Mouse (Mus musculus) heart, embryonic 12.5 days (tissue): ENCODE results near the gene Lamb3. TPM values are rescaled to one million over a fixed set of nuclear protein-coding genes. Genes with fewer than 3 reads are reported as not detected.
A peak's percentile ranks its signal among the peaks of the same experiment; 100 is the strongest.

Source experiments
- ATAC-seq: fragments of 200-750 bp; cut with Nextera tagmentation; 2 replicates; pipeline ENCODE4 v1.8.0; 2017; ENCODE audit warnings: moderate TSS enrichment, moderate library complexity; ENCODE audit not compliant: insufficient number of reproducible peaks, low FRiP score
- H3K27ac ChIP-seq: fragments of 300-500 bp; sonication (generic); 2 replicates; pipeline ENCODE4 v1.5.1; 2016; ENCODE audit warnings: mild to moderate bottlenecking, moderate library complexity; ENCODE audit not compliant: poor library complexity, severe bottlenecking
- H3K27me3 ChIP-seq: fragments of 300-500 bp; sonication (generic); replicated peaks from 2 replicates; pipeline ENCODE4 v1.6.1; 2016; ENCODE audit warnings: mild to moderate bottlenecking, moderate library complexity
- H3K36me3 ChIP-seq: fragments of 300-500 bp; sonication (generic); 2 replicates; pipeline ENCODE4 v1.6.1; 2016; ENCODE audit warnings: mild to moderate bottlenecking, moderate library complexity
- H3K4me1 ChIP-seq: fragments of 300-500 bp; sonication (generic); replicated peaks from 2 replicates; pipeline ENCODE4 v1.6.1; 2016; ENCODE audit warnings: mild to moderate bottlenecking
- H3K4me2 ChIP-seq: fragments of 300-500 bp; sonication (generic); 2 replicates; pipeline ENCODE4 v1.6.1; 2016; ENCODE audit warnings: mild to moderate bottlenecking, moderate library complexity
- H3K4me3 ChIP-seq: fragments of 300-500 bp; sonication (generic); 2 replicates; pipeline ENCODE4 v1.5.1; 2016; ENCODE audit warnings: mild to moderate bottlenecking
- H3K9ac ChIP-seq: fragments of 300-500 bp; sonication (generic); 2 replicates; pipeline ENCODE4 v1.6.1; 2016; ENCODE audit warnings: mild to moderate bottlenecking, moderate library complexity
- H3K9me3 ChIP-seq: fragments of 300-500 bp; sonication (generic); replicated peaks from 2 replicates; pipeline ENCODE4 v1.6.1; 2016; ENCODE audit warnings: mild to moderate bottlenecking, moderate library complexity
- WGBS: fragments of 180-500 bp; shearing (Covaris S2); methylation state at CpG from one replicate; pipeline ENCODE4 v1.1.7; 2016; 5-methylcytosine and 5-hydroxymethylcytosine counted together
- polyA plus RNA-seq: library from polyadenylated mRNA; unstranded; fragments of >200 nt; fragmentation: Nextera tagmentation; extraction: Ambion mirVana; gene quantifications from 2 replicates; pipeline ENCODE4 v1.2.1, GENCODE M21; 2016

The Lamb3 gene
- polyA plus RNA-seq, 1 experiment from 2014 or later: 2.3 TPM

DNA sequence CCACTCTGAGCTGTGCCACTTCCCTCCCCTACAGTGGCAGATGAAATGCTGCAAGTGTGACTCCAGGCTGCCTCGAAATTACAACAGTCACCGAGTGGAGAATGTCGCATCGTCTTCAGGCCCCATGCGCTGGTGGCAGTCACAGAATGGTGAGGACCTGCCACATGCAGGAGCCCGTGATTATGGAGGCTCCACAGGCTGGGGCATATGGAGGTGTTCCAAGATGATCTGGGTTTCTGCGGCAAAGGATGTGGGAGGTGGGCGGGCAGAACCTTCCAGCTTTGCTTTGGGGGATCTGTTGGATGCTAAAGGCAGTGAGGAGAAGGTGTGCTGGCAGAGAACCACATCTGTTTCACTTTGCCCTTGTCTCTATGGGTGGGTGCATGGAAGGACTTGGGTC is 112.9 kb downstream of the Lamb3 start:
- 83% methylated on average over 8 of the region's 8 CpGs for WGBS
- H3K4me2 ChIP-seq: no peak overlapping the region

DNA sequence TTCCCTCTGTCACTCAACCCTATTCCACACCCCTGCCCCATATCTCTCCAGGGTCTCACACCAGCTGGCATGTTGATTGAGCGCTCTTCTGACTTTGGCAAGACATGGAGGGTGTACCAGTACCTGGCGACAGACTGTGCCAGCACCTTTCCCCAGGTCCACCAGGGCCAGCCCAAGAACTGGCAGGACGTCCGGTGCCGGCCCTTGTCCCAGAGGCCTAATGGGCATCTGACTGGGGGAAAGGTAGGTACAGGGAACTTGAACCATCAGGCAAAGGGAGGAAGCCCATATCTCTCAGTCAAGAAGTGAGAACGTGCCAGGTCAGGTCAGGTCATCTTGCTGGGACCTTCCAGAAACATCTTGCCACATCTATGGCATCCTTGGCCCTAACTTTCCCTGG is 116.2 kb downstream of the Lamb3 start:
- Histone ChIP-seq H3K9me3 (no peaks in the 10 kb centered on the region), H3K4me3 (no peak overlapping the region), H3K4me1 (peaks cover 28% of the 10 kb centered on the region), H3K36me3 (no peaks in the 10 kb centered on the region), H3K9ac (no peak overlapping the region), H3K4me2 (no peak overlapping the region), H3K27me3 (no peaks in the 10 kb centered on the region), H3K27ac (no peak overlapping the region)
- 82% methylated on average over 6 of the region's 6 CpGs for WGBS
- ATAC-seq: no peak

More for the DNA sequence above, 112.9 kb downstream of the Lamb3 start:
- H3K36me3 ChIP-seq: no peaks in the 10 kb centered on the region
- H3K4me3 ChIP-seq: no peak overlapping the region
- H3K27ac ChIP-seq: no peak overlapping the region
- ATAC-seq: no peak
- H3K9ac ChIP-seq: no peak overlapping the region
- no peaks in the 10 kb centered on the region for H3K9me3 ChIP-seq
- no peaks in the 10 kb centered on the region for H3K27me3 ChIP-seq
- peaks cover 36% of the 10 kb centered on the region for H3K4me1 ChIP-seq

DNA sequence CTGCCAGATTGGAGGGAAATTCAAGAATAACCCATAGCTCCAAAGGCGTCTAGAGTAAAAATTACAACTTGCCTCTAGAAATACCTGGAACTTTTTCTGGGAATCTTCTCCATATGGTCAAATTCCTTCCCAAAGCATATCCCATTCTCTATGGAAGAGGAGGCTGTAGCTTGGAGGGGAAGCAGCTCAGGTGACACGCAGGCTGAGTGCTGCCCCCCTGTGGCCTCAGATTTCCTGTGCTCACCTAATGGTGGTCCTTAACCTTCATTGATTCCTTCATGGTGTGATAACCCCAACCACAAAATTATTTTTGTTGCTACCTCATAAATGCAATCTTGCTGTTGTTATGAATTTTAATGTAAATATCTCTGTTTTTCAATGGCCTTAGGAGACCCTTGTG is 116.7 kb downstream of the Lamb3 start:
- Histone ChIP-seq H3K9me3 (no peaks in the 10 kb centered on the region), H3K27ac (no peak overlapping the region), H3K36me3 (no peaks in the 10 kb centered on the region), H3K4me3 (no peak overlapping the region), H3K4me2 (no peak overlapping the region), H3K4me1 (peaks cover 28% of the 10 kb centered on the region), H3K27me3 (no peaks in the 10 kb centered on the region), H3K9ac (no peak overlapping the region)
- no peak for ATAC-seq
- WGBS: 49% methylated on average over 2 of the region's 2 CpGs

- no peaks in the 10 kb centered on the region for H3K27me3 ChIP-seq
- H3K36me3 ChIP-seq: no peaks in the 10 kb centered on the region
- no peak overlapping the region for H3K4me2 ChIP-seq
- 87% methylated on average over 6 of the region's 6 CpGs for WGBS
- H3K9ac ChIP-seq: no peak overlapping the region
- H3K4me3 ChIP-seq: no peak overlapping the region
- H3K9me3 ChIP-seq: no peaks in the 10 kb centered on the region
- no peak overlapping the region for H3K27ac ChIP-seq
- ATAC-seq: no peak
- H3K4me1 ChIP-seq: peaks cover 22% of the 10 kb centered on the region
Observed at GRCm38 (mm10) chr1:193325891-193326290, 118.4 kb downstream of the Lamb3 start.

- H3K4me2 ChIP-seq: no peak overlapping the region
- peaks cover 28% of the 10 kb centered on the region for H3K4me1 ChIP-seq
- no peak overlapping the region for H3K4me3 ChIP-seq
- H3K27me3 ChIP-seq: no peaks in the 10 kb centered on the region
- 60% methylated on average over 7 of the region's 7 CpGs for WGBS
- no peak overlapping the region for H3K27ac ChIP-seq
- H3K36me3 ChIP-seq: no peaks in the 10 kb centered on the region
- no peaks in the 10 kb centered on the region for H3K9me3 ChIP-seq
- ATAC-seq: no peak
- no peak overlapping the region for H3K9ac ChIP-seq
Observed at GRCm38 (mm10) chr1:193326456-193327145, 119.1 kb downstream of the Lamb3 start.

GRCm38 (mm10) chr1:193327216-193327615 is 119.7 kb downstream of the Lamb3 start:
- Histone ChIP-seq H3K9ac (no peak overlapping the region), H3K9me3 (no peaks in the 10 kb centered on the region), H3K4me3 (no peak overlapping the region), H3K36me3 (no peaks in the 10 kb centered on the region), H3K4me1 (peaks cover 34% of the 10 kb centered on the region), H3K27me3 (no peaks in the 10 kb centered on the region), H3K4me2 (no peak overlapping the region), H3K27ac (no peak overlapping the region)
- 73% methylated on average over 1 of the region's 1 CpGs for WGBS
- no peak for ATAC-seq

DNA sequence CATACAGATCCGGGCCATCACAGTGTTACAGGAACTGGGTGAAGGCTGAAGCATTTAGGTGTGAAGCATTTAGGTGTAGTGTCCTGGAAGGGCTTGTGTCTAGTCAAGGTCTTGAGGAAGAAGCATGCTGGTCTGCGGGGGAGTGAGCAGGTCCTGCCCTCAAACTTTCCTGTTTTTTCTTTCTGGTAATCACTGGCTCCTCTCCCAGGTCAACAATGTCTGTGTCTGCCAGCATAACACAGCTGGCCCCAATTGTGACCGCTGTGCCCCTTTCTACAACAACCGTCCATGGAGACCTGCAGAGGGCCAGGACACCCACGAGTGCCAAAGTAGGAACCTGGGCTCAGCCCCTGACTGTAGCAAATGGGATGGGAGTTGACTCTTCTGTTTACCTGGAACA is 120.2 kb downstream of the Lamb3 start:
- no peaks in the 10 kb centered on the region for H3K36me3 ChIP-seq
- H3K27ac ChIP-seq: no peak overlapping the region
- no peak overlapping the region for H3K9ac ChIP-seq
- 56% methylated on average over 5 of the region's 5 CpGs for WGBS
- H3K9me3 ChIP-seq: no peaks in the 10 kb centered on the region
- no peak overlapping the region for H3K4me2 ChIP-seq
- H3K4me1 ChIP-seq: peaks cover 36% of the 10 kb centered on the region
- no peaks in the 10 kb centered on the region for H3K27me3 ChIP-seq
- ATAC-seq: no peak
- H3K4me3 ChIP-seq: no peak overlapping the region

DNA sequence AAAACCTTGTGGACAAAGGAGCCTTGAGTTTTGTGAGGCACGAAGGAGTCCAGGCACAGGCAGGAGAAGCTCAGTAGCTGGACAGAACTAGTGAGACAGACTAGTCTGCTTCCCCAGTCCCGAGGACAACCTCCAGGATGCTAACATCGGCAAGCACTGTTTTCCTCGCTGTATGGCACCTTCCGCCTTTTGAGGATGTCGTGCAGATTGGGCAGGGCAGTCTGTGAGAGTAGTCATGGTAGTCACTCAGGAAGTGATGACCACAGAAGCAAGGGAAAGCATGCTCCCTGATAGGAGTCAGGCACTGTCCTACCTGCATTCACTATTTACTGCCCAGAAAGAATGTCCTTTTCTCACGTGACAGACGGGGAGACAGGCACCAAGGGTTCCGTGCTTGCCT is 122.1 kb downstream of the Lamb3 start:
- peaks cover 54% of the 10 kb centered on the region for H3K4me1 ChIP-seq
- WGBS: 78% methylated on average over 9 of the region's 9 CpGs

GRCm38 (mm10) chr1:193330172-193330571 is 122.7 kb downstream of the Lamb3 start:
- no peaks in the 10 kb centered on the region for H3K36me3 ChIP-seq
- H3K9ac ChIP-seq: no peak overlapping the region
- no peak overlapping the region for H3K4me3 ChIP-seq
- whole genome bisulfite sequencing: 40% methylated on average over 10 of the region's 10 CpGs
- H3K9me3 ChIP-seq: no peaks in the 10 kb centered on the region
- no peak overlapping the region for H3K4me2 ChIP-seq
- no peak overlapping the region for H3K27ac ChIP-seq
- peaks cover 58% of the 10 kb centered on the region for H3K4me1 ChIP-seq
- ATAC-seq: peak; percentile 61
- no peaks in the 10 kb centered on the region for H3K27me3 ChIP-seq

More for the DNA sequence above, 122.1 kb downstream of the Lamb3 start:
- Histone ChIP-seq H3K4me3 (no peak overlapping the region), H3K36me3 (no peaks in the 10 kb centered on the region), H3K9me3 (no peaks in the 10 kb centered on the region), H3K27me3 (no peaks in the 10 kb centered on the region), H3K27ac (no peak overlapping the region), H3K9ac (no peak overlapping the region), H3K4me2 (no peak overlapping the region)
- no peak for ATAC-seq

DNA sequence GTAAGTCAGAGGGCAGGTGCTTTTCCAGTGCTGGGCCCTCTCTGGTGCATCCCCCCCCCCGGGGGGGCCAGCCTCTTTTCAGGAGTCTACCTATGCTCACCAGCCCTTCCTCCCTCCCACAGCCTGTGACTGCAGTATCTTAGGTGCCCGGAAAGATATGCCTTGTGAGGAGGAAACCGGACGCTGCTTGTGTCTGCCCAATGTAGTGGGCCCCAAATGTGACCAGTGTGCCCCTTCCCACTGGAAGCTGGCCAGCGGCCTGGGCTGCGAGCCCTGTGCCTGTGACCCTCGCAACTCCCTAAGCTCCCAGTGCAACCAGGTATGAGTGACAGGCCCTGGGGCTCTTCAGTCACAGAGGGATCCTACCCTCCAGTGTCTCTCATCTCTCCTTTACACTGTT is 123.1 kb downstream of the Lamb3 start:
- Histone ChIP-seq H3K9ac (no peak overlapping the region), H3K4me3 (no peak overlapping the region), H3K36me3 (no peaks in the 10 kb centered on the region), H3K4me1 (peaks cover 63% of the 10 kb centered on the region), H3K27me3 (no peaks in the 10 kb centered on the region), H3K27ac (no peak overlapping the region), H3K9me3 (no peaks in the 10 kb centered on the region), H3K4me2 (no peak overlapping the region)
- ATAC-seq: 0 out of 2 replicates have a peak, but pooled peaks have one; percentile 1
- 78% methylated on average over 7 of the region's 7 CpGs for WGBS

DNA sequence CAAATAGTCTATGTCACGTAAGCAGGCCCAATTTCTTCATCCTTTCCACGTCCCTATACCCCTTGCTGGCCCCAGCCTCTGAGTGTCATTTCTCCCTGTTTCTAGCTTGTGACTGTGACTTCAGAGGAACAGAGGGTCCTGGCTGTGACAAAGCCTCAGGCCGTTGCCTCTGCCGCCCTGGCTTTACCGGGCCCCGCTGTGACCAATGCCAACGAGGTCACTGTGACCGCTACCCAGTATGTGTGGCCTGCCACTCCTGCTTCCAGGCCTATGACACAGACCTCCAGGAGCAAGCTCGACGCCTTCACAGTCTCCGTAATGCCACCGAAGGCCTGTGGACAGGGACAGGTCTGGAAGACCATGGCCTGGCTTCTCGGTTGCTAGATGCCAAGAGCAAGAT is 124.5 kb downstream of the Lamb3 start:
- WGBS: 76% methylated on average over 13 of the region's 13 CpGs
- Histone ChIP-seq H3K9me3 (no peaks in the 10 kb centered on the region), H3K4me1 (peaks cover 71% of the 10 kb centered on the region)

DNA sequence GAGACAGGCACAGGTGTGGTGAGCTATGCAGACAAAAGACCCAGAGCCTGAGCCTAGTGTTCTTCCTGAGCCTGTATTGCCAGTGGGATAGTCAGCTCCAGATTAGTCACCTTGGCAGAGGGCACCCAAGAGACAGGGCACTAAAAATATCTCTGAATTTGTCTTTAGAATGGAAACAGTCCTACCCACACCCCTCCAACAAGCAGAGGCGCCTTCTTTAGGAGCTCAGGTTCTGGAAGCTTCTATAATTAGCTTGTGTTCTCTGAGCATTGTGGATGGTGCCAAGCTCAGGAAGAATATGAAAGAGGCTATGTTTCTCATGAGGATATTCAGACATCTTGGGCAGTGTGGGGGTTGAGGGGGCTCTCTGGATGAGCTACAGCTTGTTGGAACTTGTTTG is 125.2 kb downstream of the Lamb3 start:
- Histone ChIP-seq H3K4me3 (no peak overlapping the region), H3K4me2 (no peak overlapping the region), H3K4me1 (peaks cover 71% of the 10 kb centered on the region), H3K27me3 (no peaks in the 10 kb centered on the region), H3K9me3 (no peaks in the 10 kb centered on the region), H3K36me3 (no peaks in the 10 kb centered on the region), H3K27ac (0 out of 2 replicates have a peak overlapping the region, but pooled peaks have one; percentile 2), H3K9ac (no peak overlapping the region)
- 40% methylated on average over 1 of the region's 1 CpGs for WGBS
- no peak for ATAC-seq

More for the DNA sequence above, 124.5 kb downstream of the Lamb3 start:
- Histone ChIP-seq H3K4me3 (no peak overlapping the region), H3K27me3 (no peaks in the 10 kb centered on the region), H3K36me3 (no peaks in the 10 kb centered on the region), H3K9ac (no peak overlapping the region), H3K4me2 (no peak overlapping the region), H3K27ac (no peak overlapping the region)
- no peak for ATAC-seq
